Mouse (Mus musculus) liver, adult (tissue): ENCODE measurements around the gene Mtfr1l.

ENCODE experiments used
- GATA4 ChIP-seq: IDR thresholded peaks from 2 replicates; pipeline ENCODE4 v1.6.1; 2014; ENCODE audit warnings: mild to moderate bottlenecking, low read length; ENCODE audit not compliant: insufficient replicate concordance

Gene Mtfr1l

GRCm38 (mm10) chr4:134534932-134535786 lies at the start of gene Mtfr1l:
Mtfr1l (minus strand) TSS chr4:134535387.
- TF ChIP-seq GATA4 = peak; percentile 24; the same call in 1 of the 2 replicates

- TF ChIP-seq GATA4 = no peak
Measured at GRCm38 (mm10) chr4:134583513-134583912, 48.3 kb upstream of the Mtfr1l start.

GRCm38 (mm10) chr4:134581365-134581764 lies 46.2 kb upstream of the Mtfr1l start:
- TF ChIP-seq GATA4 = no peak

GRCm38 (mm10) chr4:134580351-134581148 lies 45.4 kb upstream of the Mtfr1l start:
- TF ChIP-seq GATA4 = no peak

- TF ChIP-seq GATA4 = no peak
Measured at GRCm38 (mm10) chr4:134579620-134580019, 44.4 kb upstream of the Mtfr1l start.

- no peak for TF ChIP-seq GATA4
Measured at GRCm38 (mm10) chr4:134579212-134579611, 44.0 kb upstream of the Mtfr1l start.

- no peak for TF ChIP-seq GATA4
Measured at GRCm38 (mm10) chr4:134578407-134578806, 43.2 kb upstream of the Mtfr1l start.

- TF ChIP-seq GATA4 = no peak
Measured at GRCm38 (mm10) chr4:134577281-134577680, 42.1 kb upstream of the Mtfr1l start.

- TF ChIP-seq GATA4 = no peak
Measured at GRCm38 (mm10) chr4:134575486-134575885, 40.3 kb upstream of the Mtfr1l start.

GRCm38 (mm10) chr4:134572449-134573300 lies 37.5 kb upstream of the Mtfr1l start:
- no peak for TF ChIP-seq GATA4

- TF ChIP-seq GATA4 = no peak
Measured at GRCm38 (mm10) chr4:134570704-134571451, 35.7 kb upstream of the Mtfr1l start.

GRCm38 (mm10) chr4:134569831-134570230 lies 34.6 kb upstream of the Mtfr1l start:
- TF ChIP-seq GATA4 = no peak

GRCm38 (mm10) chr4:134569205-134569604 lies 34.0 kb upstream of the Mtfr1l start:
- TF ChIP-seq GATA4 = no peak
